Mouse (Mus musculus): ENCODE results near the gene Prr14l. TPM values are rescaled to one million over a fixed set of nuclear protein-coding genes. Genes with fewer than 3 reads are reported as not detected.

The Prr14l gene
- total RNA-seq, 2 experiments from 2014 or later: 27.7 to 34.4 TPM

- ATAC-seq (ENCODE audit: poor library complexity, severe bottlenecking): peak; percentile 33; the same call in 1 of the 2 replicates
These were observed 113.9 kb downstream of the Prr14l start for GRCm38 (mm10) chr5:32740138-32740537.

Other genes starting within 250 kb of the Prr14l start
- 0.48 and 1.1 TPM in 2 replicates for gene Yes1, start 243.1 kb downstream of the Prr14l start, total RNA-seq (2015)
- 0.04 and 0.94 TPM in 2 replicates for gene Yes1, start 243.1 kb downstream of the Prr14l start, total RNA-seq (2017)
- 51.6 and 52.1 TPM in 2 replicates for gene Pisd, start 68.6 kb downstream of the Prr14l start, total RNA-seq (2015)
- 69.5 and 81.6 TPM in 2 replicates for gene Pisd, start 68.6 kb downstream of the Prr14l start, total RNA-seq (2017)
- not detected in 2 replicates for gene Gm20671, start 27.1 kb downstream of the Prr14l start, total RNA-seq (2015)
- gene Gm20671, start 27.1 kb downstream of the Prr14l start, total RNA-seq (2017): 1.2 TPM in 1 of 2 replicates, not detected in the other
- 23.2 and 27.1 TPM in 2 replicates for gene Depdc5, start 9.4 kb upstream of the Prr14l start, total RNA-seq (2015)
- gene Depdc5, start 9.4 kb upstream of the Prr14l start, total RNA-seq (2017): 25.9 and 27.7 TPM in 2 replicates
- gene Ywhah, start 164.6 kb upstream of the Prr14l start, total RNA-seq (2015): 353 and 377 TPM in 2 replicates
- 210 and 213 TPM in 2 replicates for gene Ywhah, start 164.6 kb upstream of the Prr14l start, total RNA-seq (2017)
- not detected in 2 replicates for gene Slc5a1, start 250.0 kb upstream of the Prr14l start, total RNA-seq (2015)
- gene Slc5a1, start 250.0 kb upstream of the Prr14l start, total RNA-seq (2017): not detected in 2 replicates